Mouse (Mus musculus): ENCODE results near the gene Eif3m. TPM values are rescaled to one million over a fixed set of nuclear protein-coding genes. Genes with fewer than 3 reads are reported as not detected.

The Eif3m gene
- 126 and 128 TPM in 2 replicates for polyA plus RNA-seq (2015; fragmentation: Nextera tagmentation; extraction: Ambion mirVana)

GRCm38 (mm10) chr2:105016967-105017287 lies at the start of gene Eif3m:
TSS of gene Eif3m (minus strand) at chr2:105017080.
- H3K9me3 ChIP-seq (ENCODE audit: low read length) = no peaks in the 10 kb centered on the region
- DNase-seq (peak; percentile 96), ATAC-seq (peak; percentile 99)
- no peaks in the 10 kb centered on the region for H3K27me3 ChIP-seq (ENCODE audit: insufficient read depth, low read length)
- TF ChIP-seq EP300 (IDR thresholded peaks at IDR 0.05; ENCODE audit: low read depth) (no peak), CTCF (IDR thresholded peaks at IDR 0.05; ENCODE audit: low read depth) (no peak)
- H3K4me3 ChIP-seq (ENCODE audit: low read depth, low read length) = peak within 1 kb of the TSS; percentile 84
- peak within 1 kb of the TSS; percentile 81 for H3K4me2 ChIP-seq (ENCODE audit: low read depth, low read length)
- 0% methylated on average over 22 of the region's 25 CpGs for WGBS (ENCODE audit: insufficient replicate concordance)
- H3K27ac ChIP-seq (ENCODE audit: low read depth) = peak within 1 kb of the TSS; percentile 76
- H3K36me3 ChIP-seq (replicated peaks; ENCODE audit: insufficient read depth, low read length) = peaks cover 16% of the 10 kb centered on the region
- H3K4me1 ChIP-seq (ENCODE audit: insufficient read depth) = peaks cover 13% of the 10 kb centered on the region
- H3K9ac ChIP-seq (replicated peaks) = peak within 1 kb of the TSS; percentile 88

GRCm38 (mm10) chr2:105062741-105063372 lies 46.0 kb upstream of the Eif3m start:
- TF ChIP-seq EP300 (IDR thresholded peaks at IDR 0.05; ENCODE audit: low read depth) (no peak), CTCF (IDR thresholded peaks at IDR 0.05; ENCODE audit: low read depth) (no peak)
- no peak overlapping the region for H3K4me2 ChIP-seq (ENCODE audit: low read depth, low read length)
- no peak for DNase-seq

DNA sequence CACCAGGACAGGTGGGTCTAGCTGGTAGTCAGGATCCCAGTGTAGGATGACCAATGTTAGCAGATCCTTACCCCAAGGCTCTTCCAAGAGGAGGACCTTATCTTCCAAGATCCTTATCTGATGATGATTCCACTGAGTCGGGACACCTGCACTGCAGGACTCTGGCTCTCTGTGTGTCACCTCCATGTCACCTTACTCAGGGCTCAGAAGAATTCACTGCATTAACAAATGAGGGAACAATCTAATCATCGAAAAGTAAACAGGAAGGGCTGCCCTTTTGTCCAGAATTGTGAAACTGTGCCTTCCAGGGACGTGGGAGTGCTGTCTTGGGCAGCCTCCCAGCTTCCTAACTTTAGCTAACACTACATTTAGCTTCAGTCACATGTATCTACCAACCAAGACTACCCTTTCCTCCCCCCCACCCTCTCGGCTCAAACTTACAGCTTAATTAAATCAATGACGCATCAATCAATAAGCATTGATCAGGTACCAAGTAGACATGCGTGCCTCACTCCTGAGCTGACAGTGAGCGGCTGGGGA lies 41.8 kb upstream of the Eif3m start:
- 44% methylated on average over 7 of the region's 7 CpGs for WGBS (ENCODE audit: insufficient replicate concordance)
- Histone ChIP-seq H3K4me3 (ENCODE audit: low read depth, low read length) (no peak overlapping the region), H3K4me1 (ENCODE audit: insufficient read depth) (peaks cover 6% of the 10 kb centered on the region; the same call in 1 of the 2 replicates), H3K27ac (ENCODE audit: low read depth) (no peak overlapping the region), H3K4me2 (ENCODE audit: low read depth, low read length) (peak overlapping the region; percentile 42), H3K36me3 (replicated peaks; ENCODE audit: insufficient read depth, low read length) (no peaks in the 10 kb centered on the region), H3K9me3 (ENCODE audit: low read length) (no peaks in the 10 kb centered on the region), H3K27me3 (ENCODE audit: insufficient read depth, low read length) (no peaks in the 10 kb centered on the region), H3K9ac (replicated peaks) (no peak overlapping the region; the same call in 1 of the 2 replicates)
- peak; percentile 32; the same call in 1 of the 2 replicates for TF ChIP-seq EP300 (IDR thresholded peaks at IDR 0.05; ENCODE audit: low read depth)
- no peak for TF ChIP-seq CTCF (IDR thresholded peaks at IDR 0.05; ENCODE audit: low read depth)
- peak; percentile 15 for DNase-seq
- peak; percentile 45; the same call in 1 of the 2 replicates for ATAC-seq

More at GRCm38 (mm10) chr2:105062741-105063372, 46.0 kb upstream of the Eif3m start:
- H3K4me3 ChIP-seq (ENCODE audit: low read depth, low read length) = no peak overlapping the region
- ATAC-seq = no peak
- no peak overlapping the region for H3K27ac ChIP-seq (ENCODE audit: low read depth)
- H3K36me3 ChIP-seq (replicated peaks; ENCODE audit: insufficient read depth, low read length) = no peaks in the 10 kb centered on the region
- H3K9ac ChIP-seq (replicated peaks) = no peak overlapping the region
- H3K9me3 ChIP-seq (ENCODE audit: low read length) = no peaks in the 10 kb centered on the region
- no peaks in the 10 kb centered on the region for H3K27me3 ChIP-seq (ENCODE audit: insufficient read depth, low read length)
- peaks cover 6% of the 10 kb centered on the region; the same call in 1 of the 2 replicates for H3K4me1 ChIP-seq (ENCODE audit: insufficient read depth)
- 58% methylated on average over 7 of the region's 7 CpGs for WGBS (ENCODE audit: insufficient replicate concordance)

DNA sequence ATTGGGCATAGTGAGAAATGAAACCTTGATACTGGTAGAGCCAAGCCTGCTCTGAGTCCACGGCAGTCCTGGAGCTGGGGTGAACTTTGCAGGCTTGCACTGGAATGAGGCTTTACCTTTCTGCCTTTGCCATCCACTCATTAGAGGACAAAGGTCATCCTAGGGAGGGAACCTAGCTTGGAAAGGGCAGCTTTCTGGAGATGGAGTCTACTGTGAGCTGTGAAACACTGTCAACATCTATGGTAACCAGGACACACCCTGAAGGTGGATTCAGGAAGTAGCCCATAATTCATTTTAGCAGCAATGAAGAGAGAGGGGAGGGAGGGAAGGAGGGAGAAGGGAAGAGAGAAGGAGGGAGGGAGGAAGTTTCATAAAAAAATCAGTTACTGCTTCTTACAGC lies 38.6 kb upstream of the Eif3m start:
- Histone ChIP-seq H3K4me3 (ENCODE audit: low read depth, low read length) (no peak overlapping the region), H3K4me1 (ENCODE audit: insufficient read depth) (peaks cover 6% of the 10 kb centered on the region; the same call in 1 of the 2 replicates), H3K9me3 (ENCODE audit: low read length) (no peaks in the 10 kb centered on the region), H3K9ac (replicated peaks) (no peak overlapping the region), H3K27me3 (ENCODE audit: insufficient read depth, low read length) (no peaks in the 10 kb centered on the region), H3K4me2 (ENCODE audit: low read depth, low read length) (no peak overlapping the region), H3K27ac (ENCODE audit: low read depth) (no peak overlapping the region), H3K36me3 (replicated peaks; ENCODE audit: insufficient read depth, low read length) (no peaks in the 10 kb centered on the region)
- TF ChIP-seq EP300 (IDR thresholded peaks at IDR 0.05; ENCODE audit: low read depth) (no peak), CTCF (IDR thresholded peaks at IDR 0.05; ENCODE audit: low read depth) (no peak)
- ATAC-seq = no peak
- WGBS (ENCODE audit: insufficient replicate concordance) = 28% methylated on average over 1 of the region's 1 CpGs
- no peak for DNase-seq

GRCm38 (mm10) chr2:105048301-105048700 lies 31.4 kb upstream of the Eif3m start:
- Histone ChIP-seq H3K4me2 (ENCODE audit: low read depth, low read length) (no peak overlapping the region), H3K36me3 (replicated peaks; ENCODE audit: insufficient read depth, low read length) (no peaks in the 10 kb centered on the region), H3K27me3 (ENCODE audit: insufficient read depth, low read length) (no peaks in the 10 kb centered on the region), H3K4me1 (ENCODE audit: insufficient read depth) (no peaks in the 10 kb centered on the region), H3K4me3 (ENCODE audit: low read depth, low read length) (no peak overlapping the region), H3K27ac (ENCODE audit: low read depth) (no peak overlapping the region), H3K9ac (replicated peaks) (no peak overlapping the region), H3K9me3 (ENCODE audit: low read length) (no peaks in the 10 kb centered on the region)
- ATAC-seq = no peak
- no peak for DNase-seq
- no peak for TF ChIP-seq EP300 (IDR thresholded peaks at IDR 0.05; ENCODE audit: low read depth)
- TF ChIP-seq CTCF (IDR thresholded peaks at IDR 0.05; ENCODE audit: low read depth) = no peak
- 71% methylated on average over 1 of the region's 1 CpGs for WGBS (ENCODE audit: insufficient replicate concordance)

DNA sequence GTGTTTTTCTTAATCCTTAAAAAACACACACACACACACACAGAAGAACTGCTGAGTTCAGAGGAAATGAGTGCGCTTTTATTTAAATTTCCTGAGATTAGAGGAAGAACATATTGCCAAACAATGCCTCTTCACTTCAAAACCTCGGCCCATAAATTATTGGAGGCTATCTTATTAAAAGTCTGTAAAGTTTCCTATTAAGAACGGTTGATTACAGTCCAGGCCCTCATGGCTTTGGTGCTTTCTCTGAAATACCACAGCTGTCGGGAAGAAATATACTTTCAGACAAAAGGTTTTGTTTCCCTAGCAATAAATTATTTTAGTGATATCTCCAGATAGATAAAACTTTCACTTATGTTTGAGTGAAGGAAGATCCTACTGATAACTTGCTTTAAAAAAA lies 26.3 kb upstream of the Eif3m start:
- H3K9me3 ChIP-seq (ENCODE audit: low read length) = no peaks in the 10 kb centered on the region
- DNase-seq = no peak
- no peak overlapping the region for H3K4me2 ChIP-seq (ENCODE audit: low read depth, low read length)
- H3K4me3 ChIP-seq (ENCODE audit: low read depth, low read length) = no peak overlapping the region
- H3K27me3 ChIP-seq (ENCODE audit: insufficient read depth, low read length) = no peaks in the 10 kb centered on the region
- no peak overlapping the region for H3K9ac ChIP-seq (replicated peaks)
- no peaks in the 10 kb centered on the region for H3K36me3 ChIP-seq (replicated peaks; ENCODE audit: insufficient read depth, low read length)
- WGBS (ENCODE audit: insufficient replicate concordance) = 48% methylated on average over 4 of the region's 4 CpGs
- TF ChIP-seq CTCF (IDR thresholded peaks at IDR 0.05; ENCODE audit: low read depth) (no peak), EP300 (IDR thresholded peaks at IDR 0.05; ENCODE audit: low read depth) (no peak)
- ATAC-seq = no peak
- H3K27ac ChIP-seq (ENCODE audit: low read depth) = no peak overlapping the region
- H3K4me1 ChIP-seq (ENCODE audit: insufficient read depth) = no peaks in the 10 kb centered on the region
